Mouse (Mus musculus) lung, postnatal 36 days (tissue): ENCODE results near the gene H2-Oa.
A peak's percentile ranks its signal among the peaks of the same experiment; 100 is the strongest.
"Not testable (repeated sequence)": the region's sequence is repeated elsewhere in the genome, so short reads cannot be mapped to it uniquely, and the experiment has no call there.

ENCODE experiments used
- DNase-seq: peaks from one replicate; pipeline ENCODE4 v3.0.0; 2022; ENCODE audit warnings: mixed read lengths

The H2-Oa gene

DNA sequence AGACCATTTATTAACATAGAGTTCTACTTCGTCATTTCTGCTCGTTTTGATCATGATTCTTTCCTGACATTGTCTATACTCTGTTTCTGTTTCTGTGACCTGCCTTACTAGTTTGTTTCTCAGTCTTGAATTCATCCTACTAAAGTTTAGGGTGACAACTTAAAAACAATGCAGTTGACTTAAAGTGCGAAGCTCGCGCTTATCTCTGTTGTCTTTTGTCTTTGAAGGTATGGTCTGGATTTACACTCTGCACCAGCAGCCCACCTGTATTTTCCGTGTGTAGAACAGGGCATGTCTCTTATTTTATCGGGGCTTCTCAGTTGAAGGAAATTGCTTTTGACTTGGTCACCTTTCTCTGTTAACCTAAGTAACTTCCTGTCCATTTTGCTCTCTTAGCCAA, 31.0 kb downstream of the H2-Oa start:
- DNase-seq = no peak

DNA sequence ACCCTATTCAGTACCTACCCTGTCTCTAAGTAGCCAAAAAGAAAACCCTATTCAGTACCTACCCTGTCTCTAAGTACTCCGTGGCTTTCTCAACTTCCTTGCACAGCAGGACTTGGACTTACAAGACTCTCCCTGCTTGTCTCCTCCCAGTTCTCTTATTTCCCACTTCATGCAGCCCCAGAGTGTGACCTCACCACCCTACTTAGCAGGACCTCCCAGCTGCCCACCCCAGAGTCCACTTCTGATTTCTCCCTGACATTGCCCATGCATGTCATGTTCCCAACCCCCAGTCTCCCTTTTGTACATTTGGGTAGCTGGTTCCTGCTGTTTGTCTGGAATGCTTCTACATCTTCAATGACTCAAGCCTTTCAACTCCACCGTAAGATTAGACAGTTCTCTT, 31.4 kb downstream of the H2-Oa start:
- DNase-seq = peak; percentile 63

DNA sequence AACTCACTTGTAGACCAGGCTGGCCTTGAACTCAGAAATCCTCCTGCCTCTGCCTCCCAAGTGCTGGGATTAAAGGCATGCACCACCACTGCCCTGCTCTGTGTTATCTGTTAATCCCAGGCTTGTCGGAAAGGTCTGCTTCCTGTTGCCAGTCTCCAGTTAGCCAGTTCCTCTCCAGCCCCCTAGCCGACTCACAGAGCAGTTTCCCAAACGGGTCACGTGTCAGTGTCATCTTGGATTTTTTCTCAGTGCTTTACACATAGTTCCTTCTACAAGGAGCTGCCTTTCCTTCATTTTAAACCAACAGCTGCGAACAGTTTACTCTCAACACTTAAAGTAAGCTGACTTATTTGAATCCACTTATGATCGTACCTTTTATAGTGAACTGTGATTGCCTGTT, 32.5 kb downstream of the H2-Oa start:
- peak; percentile 64 for DNase-seq

DNA sequence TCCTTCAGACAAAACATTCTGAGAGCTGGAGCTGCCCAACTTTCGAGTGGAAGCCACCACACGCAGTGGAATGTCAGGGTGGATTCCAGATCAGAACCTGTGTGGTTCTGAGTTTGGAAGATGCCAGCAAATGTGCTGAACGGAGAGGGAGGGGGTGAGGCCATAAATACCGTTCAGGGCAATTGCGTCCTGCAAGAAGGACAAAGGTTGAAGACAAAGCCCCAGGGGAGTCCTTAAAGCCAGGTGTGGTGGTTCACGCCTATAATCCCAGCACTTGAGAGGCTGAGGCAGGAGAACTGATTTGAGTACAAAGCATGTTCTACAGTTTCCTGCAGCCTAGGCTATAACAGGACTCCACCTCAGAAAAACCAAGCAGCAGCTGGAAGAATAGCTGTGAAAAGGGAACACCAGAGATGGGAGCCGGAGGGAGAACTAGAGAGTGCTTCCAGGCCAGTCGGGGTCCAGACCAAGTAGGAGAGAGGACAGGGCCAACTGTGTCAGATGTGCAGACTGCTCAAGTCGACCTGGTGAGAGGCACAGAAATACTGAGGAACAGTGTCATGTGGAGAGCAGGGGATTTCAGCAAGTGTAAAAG, 34.8 kb downstream of the H2-Oa start:
- no peak for DNase-seq

DNA sequence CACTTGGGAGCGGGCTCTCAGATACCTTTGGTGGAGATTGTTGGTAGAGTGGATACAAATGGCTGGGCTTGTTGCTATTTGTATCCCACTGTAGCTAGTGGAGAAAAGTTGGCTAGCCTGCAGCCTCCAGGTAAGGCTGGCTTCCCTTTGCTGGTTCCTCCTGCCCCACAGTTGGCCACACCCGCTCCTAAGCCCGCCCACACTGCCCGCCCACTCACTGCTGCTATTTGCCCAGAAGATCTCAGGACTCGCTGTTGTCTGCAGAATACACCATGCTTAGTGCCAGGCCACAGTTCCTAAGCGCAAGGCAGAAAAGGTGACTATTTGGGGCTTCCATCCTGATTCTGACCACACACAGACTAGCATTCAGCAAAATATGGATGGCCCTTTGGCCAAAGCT, 35.3 kb downstream of the H2-Oa start:
- DNase-seq = peak; percentile 82

DNA sequence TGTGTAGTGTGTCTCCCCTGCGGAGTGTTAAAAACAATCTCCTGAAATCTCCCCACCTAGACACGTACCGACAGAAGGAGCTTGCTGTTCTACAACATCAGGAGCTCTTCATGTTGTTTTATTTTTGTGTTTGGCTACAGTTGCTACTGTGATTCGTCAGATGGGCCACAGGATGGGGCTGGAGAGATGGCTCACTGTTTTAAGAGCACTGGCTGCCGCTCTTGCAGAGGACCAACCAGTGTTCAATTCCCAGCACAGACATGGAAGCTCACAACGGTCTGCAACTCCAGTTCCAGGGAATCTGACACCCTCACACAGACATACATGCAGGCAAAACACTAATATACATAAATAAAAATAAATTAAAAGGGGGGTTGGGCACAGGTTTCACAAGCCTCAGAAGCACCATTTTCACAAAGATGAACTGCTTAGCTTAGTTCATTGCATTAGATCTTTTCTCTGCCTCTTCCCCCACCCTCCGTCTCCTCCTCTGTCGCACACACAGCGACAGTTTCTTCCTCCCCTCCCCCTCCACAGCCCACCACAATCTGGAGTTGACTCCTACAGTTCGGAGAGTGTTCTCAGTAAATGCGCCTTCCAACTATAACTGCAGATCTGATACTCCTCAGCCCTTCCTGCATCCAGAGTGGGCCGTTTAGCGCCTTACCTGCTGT, 36.3 kb downstream of the H2-Oa start:
- no peak for DNase-seq

DNA sequence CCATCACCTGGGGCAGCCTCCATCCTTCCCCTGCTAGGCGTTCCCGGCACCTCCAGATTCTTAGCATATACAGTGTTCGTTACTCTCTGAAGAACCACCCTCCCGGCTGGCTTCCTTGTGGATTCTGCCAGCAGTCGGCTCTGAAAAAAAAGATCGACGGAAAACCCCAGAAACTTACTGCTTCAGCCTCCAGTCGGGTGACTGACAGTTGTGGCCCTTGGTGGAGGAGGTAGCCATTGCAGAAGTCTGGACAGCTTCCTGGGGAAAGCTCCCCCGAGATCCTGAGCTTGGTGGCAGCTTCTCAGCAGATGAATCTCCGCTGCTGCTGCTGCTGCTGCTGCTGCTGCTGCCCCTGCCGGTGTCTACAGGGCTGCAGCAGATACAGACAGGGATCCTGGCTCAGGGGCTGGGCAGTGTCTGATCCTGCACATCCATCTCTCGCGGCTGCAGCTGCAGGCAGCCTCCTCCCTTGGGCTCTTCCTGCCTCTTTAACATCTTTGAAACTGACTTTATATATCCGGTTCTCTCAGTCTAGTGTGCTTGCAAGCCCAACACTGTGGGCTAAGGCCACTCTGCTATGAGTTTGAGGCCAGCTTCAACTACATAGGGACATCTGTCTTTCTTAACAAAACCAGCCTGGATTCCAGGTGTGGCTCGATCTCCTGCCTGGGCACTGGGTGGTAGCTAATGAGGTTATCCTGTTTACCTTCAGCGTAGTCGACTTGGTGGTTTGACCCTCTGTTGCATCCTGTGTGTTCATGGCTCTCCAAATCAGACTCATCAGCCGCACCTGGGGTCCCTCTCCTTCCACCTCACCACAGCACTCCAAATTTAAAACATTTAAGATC, 37.0 kb downstream of the H2-Oa start:
- no peak for DNase-seq

DNA sequence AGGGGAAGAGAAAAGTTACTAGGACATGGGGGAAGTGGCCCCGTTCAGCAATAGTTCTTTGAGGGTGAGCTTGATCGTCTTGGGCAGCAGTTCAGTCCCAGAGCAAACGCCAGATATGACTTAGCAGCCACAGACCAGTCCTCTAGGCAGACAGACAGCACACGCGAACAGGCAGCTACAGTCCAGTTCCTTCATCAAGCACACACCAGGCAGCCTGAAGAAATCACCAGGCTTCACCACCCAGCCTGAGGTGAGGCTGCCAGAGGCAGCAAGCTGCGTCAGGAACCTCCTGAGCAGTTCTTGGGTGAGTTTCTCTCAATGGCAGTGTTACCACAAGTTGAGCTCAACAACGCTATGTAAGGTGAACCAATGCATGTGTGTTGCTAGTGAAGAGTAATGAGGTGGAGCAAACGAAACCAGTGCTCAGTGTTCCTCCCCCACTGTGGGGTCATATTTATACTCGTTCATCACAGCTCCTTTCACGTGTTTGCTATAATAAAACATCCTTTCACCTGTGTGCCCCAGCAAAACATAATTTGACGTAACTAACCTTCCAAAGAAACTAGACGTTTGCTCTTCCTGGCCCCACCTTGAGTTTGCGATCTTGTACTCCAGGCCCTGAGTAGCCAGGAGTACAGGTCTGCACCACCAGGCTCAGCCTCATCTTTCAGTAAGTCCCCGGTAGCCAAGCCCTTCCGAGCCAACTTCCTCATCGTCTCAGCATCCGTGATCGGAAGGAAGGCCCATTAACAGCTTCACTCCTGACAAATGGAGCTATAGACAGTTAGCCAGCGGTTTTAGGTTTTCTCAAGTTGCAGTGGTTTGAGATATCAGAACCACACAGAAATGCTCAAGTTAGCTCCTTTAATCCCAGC, 38.2 kb downstream of the H2-Oa start:
- no peak for DNase-seq

DNA sequence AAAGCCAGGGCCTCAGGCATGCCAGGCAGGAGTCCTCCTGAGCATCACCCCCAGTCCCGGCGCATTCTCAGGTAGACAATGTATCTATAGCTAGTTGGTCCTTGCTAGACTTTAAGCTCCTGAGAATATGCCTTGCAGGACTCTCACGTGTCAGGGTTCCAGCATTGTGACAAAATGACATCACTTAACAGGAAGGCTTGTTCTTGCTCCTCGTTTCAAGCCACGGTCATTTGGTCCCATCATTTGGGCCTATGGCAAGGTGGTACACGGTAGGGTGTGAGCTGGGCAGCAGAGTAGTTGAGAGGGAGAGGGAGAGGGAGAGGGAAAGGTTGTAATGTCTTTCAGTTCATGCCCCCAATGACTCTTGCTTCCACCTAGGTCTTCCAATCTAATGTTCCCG, 39.8 kb downstream of the H2-Oa start:
- DNase-seq = no peak

DNA sequence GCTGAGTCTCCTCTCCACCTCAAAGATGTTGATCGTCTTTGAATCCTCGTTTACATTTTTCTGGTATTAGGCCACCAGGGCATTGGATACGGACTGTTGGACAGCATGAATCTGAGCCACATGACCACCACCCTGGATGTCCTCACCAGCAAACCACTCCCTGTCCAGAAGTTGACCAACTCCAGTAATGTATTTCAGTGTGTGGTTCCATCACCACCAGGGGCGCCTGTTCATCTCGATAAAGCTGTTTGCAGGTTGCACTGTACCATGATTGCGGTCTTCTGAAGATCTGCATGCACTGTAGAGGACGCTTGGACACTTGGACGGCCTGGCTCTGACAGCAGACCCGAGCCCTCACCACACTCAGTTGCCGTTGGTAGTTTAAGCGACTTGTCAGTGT, 41.1 kb downstream of the H2-Oa start:
- peak; percentile 47 for DNase-seq

DNA sequence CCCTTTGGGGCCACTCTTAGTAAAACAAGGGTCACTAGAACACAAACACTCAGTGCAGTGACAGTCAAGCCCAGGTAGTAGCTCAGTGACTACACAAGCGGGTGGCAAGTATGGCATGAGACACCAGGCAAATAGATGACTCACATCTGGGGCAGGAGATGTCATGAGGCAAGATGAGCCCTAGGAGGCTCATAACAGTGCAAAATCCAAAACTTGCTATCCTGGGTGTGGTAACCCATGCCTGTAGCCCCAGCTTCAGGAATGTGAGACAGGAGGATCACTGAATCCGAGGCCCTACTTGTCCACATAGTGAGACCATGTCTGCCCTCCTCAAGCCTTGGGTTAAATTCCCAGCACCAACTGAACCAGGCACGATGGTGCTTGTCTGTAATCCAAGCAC, 42.3 kb downstream of the H2-Oa start:
- no peak for DNase-seq

DNA sequence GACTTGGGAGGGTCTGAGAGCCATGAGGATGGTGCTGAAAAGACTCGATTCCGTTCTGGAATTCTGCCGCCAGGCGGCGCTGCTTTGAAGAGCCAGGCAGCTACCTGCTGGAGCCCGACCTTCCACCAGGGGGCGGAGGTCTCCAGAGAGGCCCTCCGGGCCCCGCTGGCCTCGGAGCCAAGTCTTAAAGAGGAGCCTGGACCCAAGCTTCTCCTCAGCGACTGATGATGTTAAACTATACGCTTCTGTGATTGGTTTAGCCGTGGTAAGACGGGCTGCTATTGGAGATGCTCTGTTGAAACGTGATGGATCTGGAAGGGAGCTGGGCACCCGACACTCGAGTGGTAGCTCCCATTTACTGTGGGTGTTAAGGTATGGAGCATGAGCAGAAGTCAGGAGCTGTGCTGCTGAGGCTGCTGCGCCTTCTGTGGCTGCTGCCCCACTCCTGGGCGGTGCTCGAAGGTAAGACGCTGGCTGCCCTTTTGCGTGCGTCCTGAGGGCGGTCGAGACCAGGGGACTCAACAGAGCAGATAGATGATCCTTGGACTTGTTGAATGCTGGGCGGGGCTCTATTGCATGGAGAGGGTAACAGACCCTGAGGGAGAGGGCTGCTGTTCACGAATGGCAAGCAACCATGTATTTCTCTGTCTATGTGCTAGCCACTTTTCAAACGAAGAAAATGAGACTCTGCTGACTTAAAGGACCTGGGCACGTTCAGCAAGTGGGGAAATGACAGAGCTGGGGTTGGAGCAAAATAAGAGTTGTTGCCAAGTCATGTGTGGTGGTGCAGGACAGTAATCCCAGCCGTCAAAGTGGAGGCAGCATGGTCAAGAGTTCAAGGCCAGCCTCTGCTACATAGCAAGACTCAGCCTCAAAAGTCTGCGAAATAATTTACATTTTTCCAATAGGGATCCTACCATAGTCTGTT, 43.4 kb downstream of the H2-Oa start:
- DNase-seq = peak; percentile 99

DNA sequence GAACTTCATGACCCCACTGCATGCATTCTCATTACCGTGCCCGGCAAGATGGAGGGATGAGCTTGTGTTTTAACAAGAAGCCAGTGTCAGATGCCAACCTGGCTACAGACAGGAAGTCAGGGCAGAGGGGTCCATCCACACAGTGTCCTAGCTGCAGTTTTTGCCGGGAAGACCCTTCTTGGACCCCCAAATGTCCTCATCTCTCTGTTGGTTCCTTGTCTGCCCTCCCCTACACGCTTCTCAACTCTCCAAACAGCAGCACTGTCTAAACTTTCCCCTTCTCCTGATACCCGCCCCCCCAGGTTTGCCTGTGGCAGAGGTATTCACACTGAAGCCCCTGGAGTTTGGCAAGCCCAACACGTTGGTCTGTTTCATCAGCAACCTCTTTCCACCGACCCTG, 45.5 kb downstream of the H2-Oa start:
- no peak for DNase-seq

DNA sequence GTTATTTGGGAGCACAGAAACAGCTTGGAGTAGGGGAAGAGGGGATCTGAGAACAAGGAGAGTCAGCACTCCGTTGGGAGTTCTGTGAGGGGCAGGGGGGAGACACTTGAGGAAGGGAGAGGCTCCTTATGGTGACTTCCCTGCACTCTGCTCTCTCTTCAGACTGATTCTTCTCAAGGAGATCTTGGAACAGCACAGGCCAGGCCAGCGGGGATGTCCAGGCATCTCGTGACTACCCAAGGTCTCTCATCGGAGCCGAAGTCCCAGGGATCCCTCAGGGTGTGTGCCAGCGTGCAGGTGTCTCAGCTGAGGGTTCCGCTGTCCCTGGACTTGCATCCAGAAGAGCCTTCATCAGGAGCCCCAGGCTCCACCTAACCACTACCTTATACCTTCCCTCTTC, 46.5 kb downstream of the H2-Oa start:
- no peak for DNase-seq

DNA sequence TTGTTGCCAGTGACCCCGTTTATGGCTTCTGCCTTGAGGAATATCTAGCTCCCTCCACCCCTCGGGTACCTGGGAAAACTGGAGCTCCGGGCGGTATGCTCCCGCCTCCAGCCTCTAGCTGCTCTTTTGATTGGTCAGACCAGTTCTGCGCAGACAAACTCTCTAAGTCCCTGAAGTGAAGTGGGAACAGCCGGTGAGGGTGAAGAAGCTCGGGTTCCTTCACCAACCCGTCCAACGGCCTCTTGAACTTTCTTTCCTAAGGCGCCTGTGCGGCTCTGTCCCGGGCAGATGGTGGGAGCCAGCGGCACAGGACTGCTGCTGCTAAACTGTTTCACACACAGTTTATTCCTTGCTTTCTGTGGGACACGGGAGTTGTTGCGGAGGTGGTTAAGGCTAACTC, 47.3 kb downstream of the H2-Oa start:
- peak; percentile 77 for DNase-seq

DNA sequence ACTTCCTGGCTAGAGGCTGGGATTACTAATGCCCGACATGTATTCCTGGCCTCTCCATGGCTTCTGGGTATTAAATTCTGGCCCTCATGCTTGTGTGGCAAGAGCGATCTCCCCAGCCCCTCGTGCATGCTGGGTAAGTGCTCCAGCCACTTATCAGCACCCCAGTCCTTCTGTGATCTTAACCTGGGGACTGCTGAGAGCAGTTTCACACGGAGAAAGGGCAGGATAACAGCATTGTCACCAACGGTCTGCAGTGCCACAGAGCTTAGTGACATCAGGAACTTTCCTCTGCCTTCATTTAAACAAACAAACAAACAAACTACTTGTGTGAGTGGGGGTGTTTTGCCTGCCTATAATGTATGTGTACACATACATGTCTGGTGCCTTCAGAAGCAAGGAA, 48.1 kb downstream of the H2-Oa start:
- DNase-seq = no peak

DNA sequence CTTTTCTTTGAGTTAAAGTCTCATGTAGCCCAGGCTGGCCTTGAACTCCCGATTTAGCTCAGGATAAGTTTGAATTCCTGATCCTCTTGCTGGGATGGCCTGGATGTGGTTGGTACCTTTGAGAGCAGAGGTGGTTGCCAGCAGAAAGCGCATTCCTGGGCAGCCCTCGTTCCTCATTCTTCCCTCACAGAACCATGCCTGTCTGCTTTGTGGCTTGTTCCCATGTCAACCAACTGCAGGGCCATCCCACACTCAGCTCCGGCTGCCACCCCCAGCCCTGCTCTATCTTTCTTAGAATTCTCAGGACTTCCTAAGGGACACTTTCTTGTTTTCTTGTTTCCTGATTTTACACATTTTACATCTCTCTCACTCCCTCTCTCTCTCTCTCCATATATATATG, 49.3 kb downstream of the H2-Oa start:
- DNase-seq = peak; percentile 35

DNA sequence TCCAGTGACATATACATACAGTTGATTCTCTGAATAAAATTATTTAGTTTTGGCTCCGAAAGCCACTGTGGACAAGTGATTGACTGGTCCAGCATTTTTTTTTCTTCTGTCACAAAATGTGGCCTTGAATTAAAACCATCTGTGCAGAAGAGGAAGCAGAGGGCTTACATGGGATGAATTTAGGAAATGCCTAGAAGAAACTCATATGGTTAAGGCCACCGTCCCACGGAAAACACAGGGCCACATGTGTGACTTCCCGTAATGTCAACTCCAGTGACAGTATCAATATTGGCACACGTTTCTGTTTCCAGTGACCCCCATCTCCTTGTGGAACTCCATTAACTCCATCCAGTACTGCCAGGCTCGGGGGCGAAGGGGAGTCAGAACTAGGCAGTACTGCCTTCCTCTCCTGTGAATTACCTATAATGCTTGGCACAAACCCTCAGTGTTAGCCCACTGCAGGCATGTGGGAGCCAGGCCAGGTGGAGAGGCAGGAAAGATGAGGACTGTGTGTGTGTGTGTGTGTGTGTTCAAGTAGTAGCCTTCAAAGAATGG, 50.4 kb downstream of the H2-Oa start:
- peak; percentile 48 for DNase-seq

DNA sequence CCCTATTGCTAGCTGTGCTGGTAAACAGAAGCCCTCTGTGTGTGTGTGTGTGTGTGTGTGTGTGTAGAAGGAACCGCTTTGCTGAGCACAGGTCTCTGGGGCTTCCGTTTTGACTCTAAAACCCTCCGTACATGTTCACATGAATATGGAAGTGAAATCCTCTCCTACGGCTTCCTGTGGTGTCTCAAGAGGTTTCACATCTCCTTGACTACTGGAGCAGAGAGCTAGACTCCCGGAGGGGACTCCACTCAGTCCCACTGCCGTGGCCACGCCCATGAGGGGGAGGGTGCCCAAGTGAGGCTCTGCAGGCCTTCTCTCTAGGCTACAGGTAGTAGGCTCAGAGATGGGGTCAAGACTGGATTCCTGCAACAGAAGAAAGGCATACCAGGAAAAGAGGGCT, 50.9 kb downstream of the H2-Oa start, which contains the start of gene H2-DMb2:
Gene H2-DMb2 (plus strand): TSS at position 275 of the 400 bp plus-strand sequence.
- DNase-seq = peak; percentile 90

DNA sequence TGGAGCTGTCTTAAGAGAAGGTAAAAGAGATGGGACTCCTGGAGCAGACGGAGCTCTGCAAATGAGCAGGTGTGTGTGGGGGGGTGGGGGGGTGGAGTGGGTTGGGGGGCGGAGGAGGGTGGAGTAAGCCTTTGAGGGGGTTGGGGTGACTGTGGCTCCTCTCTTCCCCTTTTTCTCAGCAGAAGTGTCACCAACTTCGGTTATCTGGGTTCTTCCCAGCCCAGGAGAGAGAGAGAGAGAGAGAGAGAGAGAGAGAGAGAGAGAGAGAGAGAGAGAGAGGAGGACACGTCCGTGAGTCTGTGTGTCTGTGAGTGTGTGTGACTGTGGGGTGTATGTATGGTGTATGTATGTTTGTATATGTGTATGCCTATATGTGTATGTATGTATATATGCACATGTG, 51.3 kb downstream of the H2-Oa start:
- no peak for DNase-seq

DNA sequence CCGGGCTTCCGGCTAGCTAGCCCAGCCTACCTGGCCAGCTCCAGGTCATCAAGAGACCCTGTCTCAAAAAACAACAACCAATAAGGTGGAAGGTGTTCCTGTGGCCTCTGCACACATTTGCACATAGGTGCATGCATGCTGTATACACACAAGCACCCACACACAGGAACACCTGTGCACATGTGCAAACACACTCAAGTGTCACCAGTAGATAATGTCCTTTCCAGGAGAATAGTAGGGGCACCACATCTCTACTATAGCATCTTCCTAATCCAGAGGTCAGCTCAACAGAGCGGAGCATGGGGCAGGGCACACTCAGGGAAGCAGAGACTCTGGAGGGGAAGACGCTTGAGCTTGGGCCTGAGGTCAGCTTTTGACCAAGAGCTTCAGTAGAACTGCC, 52.1 kb downstream of the H2-Oa start:
- not testable (repeated sequence) for DNase-seq
